Mouse (Mus musculus) CD4-positive, CD25-positive, alpha-beta regulatory T cell, adult 2 months (primary cell): Measurements from ENCODE around the gene Prf1.
A peak's percentile ranks its signal among the peaks of the same experiment; 100 is the strongest.

Experiments used
- DNase-seq: peaks from one replicate; pipeline ENCODE4 v3.0.0-alpha.2; 2012; ENCODE audit warnings: low read depth, low spot score

Gene Prf1

DNA sequence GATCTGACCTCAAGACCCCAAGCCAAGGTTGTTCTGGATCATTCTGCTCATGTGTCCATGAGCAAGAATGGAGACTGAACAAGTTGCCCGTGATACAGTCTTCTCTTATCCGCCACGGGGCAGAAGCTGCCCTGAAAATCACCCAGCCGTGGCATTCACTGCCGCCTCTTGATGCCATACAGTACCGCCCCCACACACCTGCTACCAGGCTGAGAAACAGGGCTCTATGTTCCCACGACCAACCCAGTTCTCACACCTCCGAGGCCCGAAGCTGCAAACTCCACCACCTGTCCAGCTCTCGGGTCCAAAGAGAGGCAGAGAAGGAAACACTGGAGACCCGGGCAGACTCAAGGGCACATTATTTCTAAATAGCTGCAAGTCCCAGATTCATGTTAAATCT is 40.0 kb downstream of the Prf1 start:
- DNase-seq, result no peak

DNA sequence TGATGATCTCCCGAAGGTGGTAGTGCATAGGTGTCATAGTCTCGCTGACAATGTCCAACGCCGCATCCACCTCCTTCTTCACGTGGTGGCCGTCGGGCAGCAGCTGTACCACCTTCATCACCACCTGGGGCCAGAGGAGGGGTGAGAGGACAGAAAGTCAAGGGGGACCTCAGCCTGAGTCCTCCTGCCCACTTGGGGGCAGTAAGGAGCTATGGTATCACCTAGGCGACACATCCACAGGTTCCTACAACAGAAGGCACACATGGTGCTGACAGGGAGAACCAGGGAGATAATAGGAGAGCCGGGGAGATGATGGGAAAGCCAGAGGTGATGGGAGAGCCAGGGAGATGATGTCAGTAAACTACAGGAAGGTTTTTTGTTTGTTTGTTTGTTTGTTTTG is 41.6 kb downstream of the Prf1 start:
- no peak for DNase-seq

DNA sequence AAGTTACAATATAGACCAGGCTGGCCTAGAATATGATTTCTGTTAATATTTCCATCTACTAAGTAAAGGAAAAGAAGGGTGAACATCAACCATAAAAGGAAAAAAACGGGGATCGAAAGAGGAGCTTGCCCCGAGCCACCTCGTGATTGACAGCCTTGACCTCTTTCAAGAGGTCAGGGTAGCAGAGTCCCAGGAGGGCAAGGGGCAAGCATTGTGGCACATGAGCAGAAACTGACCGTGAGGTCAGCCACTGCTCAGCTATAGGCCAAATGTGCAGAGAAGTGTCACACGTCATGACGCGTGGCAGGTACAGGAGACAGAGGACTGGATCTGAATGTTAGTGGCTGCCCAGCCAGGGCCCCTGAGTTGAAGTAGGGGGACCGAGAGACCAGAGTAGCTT is 42.6 kb downstream of the Prf1 start:
- no peak for DNase-seq

DNA sequence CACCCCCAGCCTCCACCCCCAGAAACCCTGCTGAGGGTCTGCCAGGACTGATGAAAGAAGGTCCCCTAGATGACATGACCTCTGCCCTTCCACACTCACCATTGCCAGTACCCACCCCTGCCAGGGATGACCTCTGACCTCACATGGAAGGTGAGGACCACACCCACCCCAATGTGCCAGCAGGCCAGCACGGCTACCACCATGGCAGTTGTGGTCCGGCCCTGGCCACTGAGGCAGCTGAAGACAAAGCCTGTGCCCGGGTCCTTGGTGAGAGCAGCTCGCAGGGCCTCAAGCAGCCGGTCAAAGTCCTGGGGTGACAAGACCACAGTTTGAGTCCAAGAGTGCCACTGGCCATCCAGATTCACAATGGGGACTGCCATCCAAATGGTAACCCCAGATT is 43.4 kb downstream of the Prf1 start:
- no peak for DNase-seq

DNA sequence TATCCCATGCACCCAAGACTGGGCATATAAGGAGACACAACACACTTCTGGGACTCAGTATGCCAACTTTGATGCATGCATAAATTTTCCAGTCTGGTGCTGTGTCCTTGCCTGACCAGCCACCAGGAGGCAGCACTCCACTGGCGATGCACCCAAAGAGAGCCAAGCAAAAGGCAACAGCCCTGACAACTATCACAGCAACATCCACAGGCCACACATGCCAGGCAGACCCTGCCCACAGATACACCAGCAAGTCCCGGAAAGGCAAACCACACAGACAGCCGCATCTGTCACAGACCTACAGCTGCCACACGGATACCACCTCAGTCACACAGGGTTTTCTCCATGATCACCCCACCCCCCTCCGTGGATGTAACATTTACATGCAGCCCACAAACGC is 43.9 kb downstream of the Prf1 start:
- DNase-seq, result peak; percentile 70

DNA sequence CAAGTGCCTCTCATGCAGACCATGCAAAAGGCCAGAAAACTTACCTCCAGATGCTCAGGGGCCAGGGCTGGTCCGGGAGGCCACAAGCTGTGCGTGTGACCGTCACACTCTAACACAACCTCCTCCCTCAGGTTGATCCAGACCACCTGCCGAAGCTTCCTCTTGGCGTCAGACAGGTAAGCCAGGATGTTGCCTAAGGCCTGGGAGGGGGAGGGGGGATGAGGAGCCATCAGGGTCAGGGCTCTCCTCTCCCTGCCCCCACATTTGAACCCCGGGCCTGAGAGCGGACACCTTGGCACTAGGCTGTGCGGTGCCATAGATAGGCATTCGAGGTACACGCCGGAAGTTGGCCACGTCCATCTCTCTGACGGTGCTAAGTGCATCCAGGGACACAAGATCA is 45.1 kb downstream of the Prf1 start:
- no peak for DNase-seq

DNA sequence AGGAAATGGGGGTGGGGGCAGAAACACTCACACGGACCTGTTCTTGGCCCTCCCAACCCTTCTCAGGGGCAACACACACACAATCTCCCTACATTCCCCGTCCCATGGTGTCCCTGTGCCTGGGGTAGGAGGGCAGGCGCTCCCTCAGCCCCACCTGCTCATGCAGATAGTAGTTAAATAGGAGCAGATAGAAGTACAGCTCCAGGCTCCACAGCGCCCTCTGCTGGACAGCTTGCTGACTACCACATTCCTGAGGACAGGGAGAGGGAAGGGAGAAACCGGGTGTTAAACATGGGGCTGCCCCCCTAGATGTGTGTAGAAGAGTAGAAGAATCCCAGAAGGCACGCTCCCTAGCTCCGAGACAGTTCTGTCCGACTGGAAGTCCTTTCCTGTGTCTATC is 46.3 kb downstream of the Prf1 start:
- DNase-seq, result peak; percentile 71

DNA sequence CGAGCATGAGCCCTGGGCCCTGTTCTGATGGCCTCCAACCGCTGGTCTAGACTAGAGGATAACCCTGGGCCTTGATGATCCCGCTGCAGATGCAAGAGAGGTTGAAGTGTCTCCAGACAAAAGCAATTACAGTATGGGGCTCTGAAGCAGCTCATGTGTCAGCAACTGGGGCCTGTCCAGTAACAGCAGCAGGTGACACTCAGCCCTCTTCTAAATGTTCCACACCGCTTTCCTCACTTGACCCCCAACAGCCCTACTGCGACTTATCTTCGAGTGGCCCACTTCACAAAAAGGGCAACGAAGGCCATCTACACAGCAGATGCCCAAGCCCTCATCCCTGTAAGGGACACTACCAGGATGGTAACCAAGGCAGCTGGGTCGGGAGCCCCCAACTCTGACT is 47.5 kb downstream of the Prf1 start:
- DNase-seq, result no peak

DNA sequence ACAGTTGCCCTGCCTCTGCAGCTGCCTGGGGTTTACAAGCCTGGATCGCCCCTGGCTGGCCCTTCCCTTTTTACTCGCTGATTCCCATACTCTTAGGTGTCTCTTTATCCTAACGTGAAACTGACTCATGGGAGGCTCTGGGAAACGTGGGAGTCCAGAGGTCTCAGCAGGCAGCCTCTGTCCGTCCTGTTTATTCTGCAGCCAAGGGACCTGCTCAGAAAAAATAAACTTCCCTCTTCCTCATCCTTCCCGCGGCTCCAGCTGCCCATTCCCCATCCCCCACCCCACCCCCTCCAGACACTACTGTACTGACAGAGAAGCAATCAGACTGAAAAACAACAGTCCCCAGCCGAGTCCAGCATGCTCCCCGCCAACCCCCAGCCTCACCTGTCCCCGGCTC is 48.7 kb downstream of the Prf1 start:
- DNase-seq, result no peak

DNA sequence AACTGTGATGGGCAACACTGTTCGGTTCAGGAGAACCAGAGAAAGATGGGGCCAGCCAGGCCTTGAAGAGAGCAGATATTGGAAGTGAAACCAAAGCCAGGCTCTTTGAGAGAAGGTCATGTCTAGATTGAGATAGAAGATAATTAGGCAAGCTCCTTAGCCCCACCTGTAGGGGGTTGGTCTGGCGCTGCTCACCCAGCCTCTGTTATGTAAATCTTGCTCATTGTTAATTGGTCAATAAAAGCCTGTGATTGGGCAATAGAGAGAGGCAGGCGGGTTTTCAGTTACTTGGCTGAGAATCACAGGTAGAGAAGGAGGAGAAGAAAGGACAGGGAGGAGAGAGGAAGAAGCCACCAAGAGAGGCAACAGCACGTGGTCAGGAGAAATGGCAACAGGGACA is 53.6 kb downstream of the Prf1 start:
- no peak for DNase-seq
